Mouse (Mus musculus) heart, postnatal 36 days (tissue): ENCODE results near the gene Syce1. TPM values are rescaled to one million over a fixed set of nuclear protein-coding genes. Genes with fewer than 3 reads are reported as not detected.
A peak's percentile ranks its signal among the peaks of the same experiment; 100 is the strongest.

Source experiments
- DNase-seq, 2 experiments: peaks; one replicate each; pipeline ENCODE4 v3.0.0; 2021 to 2022
- intact Hi-C: fragments of 180-260 bp; cut with DNase I; formaldehyde crosslinking; loops from one replicate; pipeline ENCODE4 v1.15.1; 2025
- total RNA-seq, 2 experiments: library from RNA; stranded (reverse); gene quantifications; 2 replicates each; pipeline ENCODE4 v1.2.3; 2021

Gene Syce1
- total RNA-seq: not detected

GRCm38 (mm10) chr7:140787406-140788052 lies at the start of gene Syce1:
TSS of gene Syce1 (minus strand) at chr7:140787852.
- DNase-seq: no peak
- intact Hi-C loops: no loop called here

- intact Hi-C loops: loop anchor here (10.0 kb wide), 1 partner anchor 762 kb away; no protein-coding TSS in a partner anchor
- DNase-seq: no peak
Measured at GRCm38 (mm10) chr7:140836243-140837115, 48.8 kb upstream of the Syce1 start.

- no peak for DNase-seq
- intact Hi-C loops: loop anchor here (10.0 kb wide), 1 partner anchor 761 kb away; no protein-coding TSS in a partner anchor
Measured at GRCm38 (mm10) chr7:140835758-140836087, 48.1 kb upstream of the Syce1 start.

- intact Hi-C loops: loop anchor here (10.0 kb wide), 1 partner anchor 760 kb away; no protein-coding TSS in a partner anchor
Measured at GRCm38 (mm10) chr7:140834968-140835757, 47.5 kb upstream of the Syce1 start, which contains the start of gene Urah. TSS of gene Urah (plus strand) at chr7:140835018.

GRCm38 (mm10) chr7:140833341-140833740 lies 45.7 kb upstream of the Syce1 start:
- intact Hi-C loops: loop anchor here (10.0 kb wide), 1 partner anchor 759 kb away; no protein-coding TSS in a partner anchor

More at GRCm38 (mm10) chr7:140834968-140835757, 47.5 kb upstream of the Syce1 start, which contains the start of gene Urah:
- DNase-seq: no peak

GRCm38 (mm10) chr7:140831447-140831846 lies 43.8 kb upstream of the Syce1 start:
- intact Hi-C loops: loop anchor here (10.0 kb wide), 1 partner anchor 757 kb away; no protein-coding TSS in a partner anchor

More at GRCm38 (mm10) chr7:140833341-140833740, 45.7 kb upstream of the Syce1 start:
- no peak for DNase-seq

GRCm38 (mm10) chr7:140828171-140828881 lies 40.7 kb upstream of the Syce1 start:
- DNase-seq: no peak
- intact Hi-C loops: no loop called here

More at GRCm38 (mm10) chr7:140831447-140831846, 43.8 kb upstream of the Syce1 start:
- DNase-seq: no peak

- intact Hi-C loops: no loop called here
- no peak for DNase-seq
Measured at GRCm38 (mm10) chr7:140822731-140823130, 35.1 kb upstream of the Syce1 start.

GRCm38 (mm10) chr7:140821653-140822329 lies 34.1 kb upstream of the Syce1 start, which contains the start of gene Zfp941:
TSS of gene Zfp941 (minus strand) at chr7:140822178.
- intact Hi-C loops: no loop called here
- no peak for DNase-seq

- intact Hi-C loops: no loop called here
- no peak for DNase-seq
Measured at GRCm38 (mm10) chr7:140821305-140821652, 33.6 kb upstream of the Syce1 start.

GRCm38 (mm10) chr7:140820173-140820572 lies 32.5 kb upstream of the Syce1 start:
- intact Hi-C loops: no loop called here
- DNase-seq: no peak

- intact Hi-C loops: no loop called here
- no peak for DNase-seq
Measured at GRCm38 (mm10) chr7:140812850-140813249, 25.2 kb upstream of the Syce1 start.

GRCm38 (mm10) chr7:140811714-140812113 lies 24.1 kb upstream of the Syce1 start:
- no peak for DNase-seq
- intact Hi-C loops: no loop called here

GRCm38 (mm10) chr7:140810496-140810895 lies 22.8 kb upstream of the Syce1 start:
- DNase-seq: no peak
- intact Hi-C loops: no loop called here

- peak in 1 of 2 experiments; percentile 22 for DNase-seq
- intact Hi-C loops: no loop called here
Measured at GRCm38 (mm10) chr7:140805704-140806103, 18.1 kb upstream of the Syce1 start.

GRCm38 (mm10) chr7:140802629-140803028 lies 15.0 kb upstream of the Syce1 start:
- intact Hi-C loops: no loop called here
- DNase-seq: no peak

GRCm38 (mm10) chr7:140798212-140798611 lies 10.6 kb upstream of the Syce1 start:
- DNase-seq: no peak
- intact Hi-C loops: no loop called here

- no peak for DNase-seq
- intact Hi-C loops: no loop called here
Measured at GRCm38 (mm10) chr7:140797619-140798018, 10.0 kb upstream of the Syce1 start.

GRCm38 (mm10) chr7:140793541-140793940 lies 5.9 kb upstream of the Syce1 start:
- intact Hi-C loops: no loop called here
- no peak for DNase-seq
